Mouse (Mus musculus): Measurements from ENCODE around the gene Clec4e. TPM values are rescaled to one million over a fixed set of nuclear protein-coding genes. Genes with fewer than 3 reads are reported as not detected.
A peak's percentile ranks its signal among the peaks of the same experiment; 100 is the strongest.

Gene Clec4e
- total and polyA plus RNA-seq, 3 experiments: not detected

DNA sequence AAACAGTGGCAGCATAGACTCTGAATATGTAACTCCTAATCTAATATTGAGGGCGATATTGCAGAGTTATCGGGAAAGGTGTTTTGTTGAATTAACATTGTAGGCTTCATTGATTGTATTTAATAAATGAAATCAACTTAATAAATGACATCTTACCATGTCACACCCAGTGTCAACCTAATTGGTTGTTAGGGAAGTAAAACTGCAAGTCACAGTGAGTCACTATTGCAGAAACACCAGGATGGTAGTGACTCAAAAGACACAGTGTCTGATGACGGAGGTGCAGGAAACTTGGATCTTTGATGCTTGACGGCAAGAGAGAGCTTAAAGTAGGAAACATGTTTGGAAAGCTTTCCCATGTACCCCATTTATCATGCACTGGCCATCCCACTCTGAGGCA, 23.9 kb downstream of the Clec4e start:
- no peak overlapping the region for H3K4me3 ChIP-seq (replicated peaks in 1 of 3; ENCODE audit: low read depth in 2 of 3, low read length in 2 of 3, poor library complexity in 1 of 3)
- H3K27ac ChIP-seq (ENCODE audit: insufficient read depth, low read depth): no peak overlapping the region
- H3K4me1 ChIP-seq (ENCODE audit: control insufficient read depth in 1 of 2, insufficient read depth in 2 of 2): peaks cover 3 to 8% of the 10 kb centered on the region in 2 experiments
- dilution Hi-C loops (cut with MboI; ENCODE audit: extremely low pct_ligation_motif_present, extremely low pct_unique_long_range_greater_than_20kb, low sequenced_read_pairs): no loop called here
- TF ChIP-seq MAFK (IDR thresholded peaks at IDR 0.05; ENCODE audit: insufficient replicate concordance, low read length) (peak; percentile 15; the same call in 1 of the 2 replicates), POLR2AphosphoS2 (IDR thresholded peaks at IDR 0.05; ENCODE audit: low read depth, low read length) (no peak), RAD21 (IDR thresholded peaks at IDR 0.05; ENCODE audit: low read depth, low read length) (no peak), ZKSCAN1 (IDR thresholded peaks at IDR 0.05; ENCODE audit: borderline replicate concordance, low read depth, low read length) (no peak)
- H3K9me3 ChIP-seq (replicated peaks; ENCODE audit: low read length): no peaks in the 10 kb centered on the region
- no peaks in the 10 kb centered on the region for H3K79me2 ChIP-seq (replicated peaks; ENCODE audit: control insufficient read depth, extremely low read depth, insufficient read depth, poor library complexity, severe bottlenecking)
- no peaks in the 10 kb centered on the region for H3K27me3 ChIP-seq (replicated peaks)
- in situ Hi-C loops (cut with MboI; ENCODE audit: low pct_ligation_motif_present, low pct_unique_long_range_greater_than_20kb, low sequenced_read_pairs): no loop called here
- no peaks in the 10 kb centered on the region for H3K36me3 ChIP-seq (replicated peaks in 1 of 2; ENCODE audit: control insufficient read depth in 1 of 2, insufficient read depth in 1 of 2, low read length in 1 of 2)
- H3K4me2 ChIP-seq (ENCODE audit: insufficient read depth, low read depth, poor library complexity, severe bottlenecking): no peak overlapping the region
- DNase-seq (ENCODE audit: extremely low read depth): no peak
- H3K9ac ChIP-seq (ENCODE audit: insufficient read depth, low read depth): no peak overlapping the region

DNA sequence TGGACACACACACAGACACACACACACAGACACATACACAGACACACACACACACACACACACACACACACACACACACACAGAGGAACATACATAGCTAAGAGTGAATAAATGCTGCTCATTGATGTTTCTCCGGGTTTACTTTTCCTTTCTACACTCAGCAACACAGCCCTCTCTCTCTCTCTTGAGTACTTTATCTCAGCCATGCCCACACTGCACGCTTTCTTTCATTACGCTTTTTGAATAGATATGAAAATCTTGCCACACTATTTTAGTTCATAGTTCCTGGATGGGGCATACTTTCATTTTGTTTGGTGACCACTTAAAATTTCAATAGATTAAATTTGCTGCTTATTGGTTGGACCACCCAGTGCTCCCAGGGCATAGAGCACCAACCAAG, 25.5 kb downstream of the Clec4e start:
- in situ Hi-C loops (cut with MboI; ENCODE audit: low pct_ligation_motif_present, low pct_unique_long_range_greater_than_20kb, low sequenced_read_pairs): no loop called here
- H3K36me3 ChIP-seq (replicated peaks in 1 of 2; ENCODE audit: control insufficient read depth in 1 of 2, insufficient read depth in 1 of 2, low read length in 1 of 2): no peaks in the 10 kb centered on the region
- dilution Hi-C loops (cut with MboI; ENCODE audit: extremely low pct_ligation_motif_present, extremely low pct_unique_long_range_greater_than_20kb, low sequenced_read_pairs): no loop called here
- peaks cover 3 to 8% of the 10 kb centered on the region in 2 experiments for H3K4me1 ChIP-seq (ENCODE audit: control insufficient read depth in 1 of 2, insufficient read depth in 2 of 2)
- H3K4me2 ChIP-seq (ENCODE audit: insufficient read depth, low read depth, poor library complexity, severe bottlenecking): no peak overlapping the region
- DNase-seq (ENCODE audit: extremely low read depth): no peak
- H3K79me2 ChIP-seq (replicated peaks; ENCODE audit: control insufficient read depth, extremely low read depth, insufficient read depth, poor library complexity, severe bottlenecking): no peaks in the 10 kb centered on the region
- no peak overlapping the region for H3K27ac ChIP-seq (ENCODE audit: insufficient read depth, low read depth)
- H3K27me3 ChIP-seq (replicated peaks): no peaks in the 10 kb centered on the region
- TF ChIP-seq MAX (IDR thresholded peaks at IDR 0.05; ENCODE audit: low read length) (no peak), JUN (IDR thresholded peaks at IDR 0.05; ENCODE audit: insufficient read depth, low read depth, low read length) (no peak), ZKSCAN1 (IDR thresholded peaks at IDR 0.05; ENCODE audit: borderline replicate concordance, low read depth, low read length) (no peak), MAFK (IDR thresholded peaks at IDR 0.05; ENCODE audit: insufficient replicate concordance, low read length) (no peak)
- no peak overlapping the region for H3K9ac ChIP-seq (ENCODE audit: insufficient read depth, low read depth)
- no peaks in the 10 kb centered on the region for H3K9me3 ChIP-seq (replicated peaks; ENCODE audit: low read length)
- H3K4me3 ChIP-seq (replicated peaks in 1 of 3; ENCODE audit: low read depth in 2 of 3, low read length in 2 of 3, poor library complexity in 1 of 3): no peak overlapping the region

DNA sequence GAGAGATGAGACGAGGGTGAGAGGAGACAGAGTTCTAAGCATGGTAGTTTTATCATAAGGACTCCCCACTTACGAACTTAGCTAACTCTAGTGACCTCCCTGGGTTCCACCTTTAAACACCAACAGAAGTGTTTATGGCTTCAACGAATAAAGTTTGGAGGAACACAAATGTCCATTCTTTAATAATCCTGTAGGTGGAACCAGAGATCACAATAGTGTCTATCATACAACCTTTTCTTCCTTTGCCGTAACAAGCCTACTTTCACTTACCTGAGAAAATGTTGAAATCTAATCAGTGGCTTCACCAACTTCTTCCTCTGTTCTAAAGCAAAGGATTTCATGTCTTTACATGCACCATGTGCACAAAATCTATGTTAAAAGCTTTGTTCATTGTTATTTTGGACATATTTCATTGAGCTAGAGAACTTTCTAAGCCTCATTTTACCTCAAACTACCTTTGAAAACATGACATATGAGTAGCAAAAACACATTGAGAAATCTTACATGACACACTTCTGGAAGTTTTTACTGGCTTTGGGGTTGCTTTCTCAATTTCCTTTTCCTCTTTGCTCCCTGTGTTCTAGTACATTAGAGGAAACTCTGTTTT, 28.0 kb downstream of the Clec4e start, which contains the start of gene Clec4d:
TSS of gene Clec4d (plus strand) at position 557 of the 607 bp plus-strand sequence.
- Histone ChIP-seq H3K36me3 (replicated peaks in 1 of 2; ENCODE audit: control insufficient read depth in 1 of 2, insufficient read depth in 1 of 2, low read length in 1 of 2) (no peaks in the 10 kb centered on the region), H3K27me3 (replicated peaks) (no peaks in the 10 kb centered on the region), H3K4me1 (ENCODE audit: control insufficient read depth in 1 of 2, insufficient read depth in 2 of 2) (peaks cover 3 to 8% of the 10 kb centered on the region in 2 experiments), H3K4me3 (replicated peaks in 1 of 3; ENCODE audit: low read depth in 2 of 3, low read length in 2 of 3, poor library complexity in 1 of 3) (no peak within 1 kb of the TSS), H3K4me2 (ENCODE audit: insufficient read depth, low read depth, poor library complexity, severe bottlenecking) (peak within 1 kb of the TSS; percentile 44; the same call in 1 of the 2 replicates), H3K9me3 (replicated peaks; ENCODE audit: low read length) (no peaks in the 10 kb centered on the region), H3K79me2 (replicated peaks; ENCODE audit: control insufficient read depth, extremely low read depth, insufficient read depth, poor library complexity, severe bottlenecking) (no peaks in the 10 kb centered on the region), H3K27ac (ENCODE audit: insufficient read depth, low read depth) (no peak within 1 kb of the TSS), H3K9ac (ENCODE audit: insufficient read depth, low read depth) (no peak within 1 kb of the TSS)
- no peak for DNase-seq (ENCODE audit: extremely low read depth)
- dilution Hi-C loops (cut with MboI; ENCODE audit: extremely low pct_ligation_motif_present, extremely low pct_unique_long_range_greater_than_20kb, low sequenced_read_pairs): no loop called here
- in situ Hi-C loops (cut with MboI; ENCODE audit: low pct_ligation_motif_present, low pct_unique_long_range_greater_than_20kb, low sequenced_read_pairs): no loop called here
- TF ChIP-seq ZNF384 (IDR thresholded peaks at IDR 0.05; ENCODE audit: low read depth, low read length) (no peak), JUN (IDR thresholded peaks at IDR 0.05; ENCODE audit: insufficient read depth, low read depth, low read length) (no peak), CTCF (conservative IDR thresholded peaks at IDR 0.05 in 1 of 2, IDR thresholded peaks at IDR 0.05 in 1 of 2; ENCODE audit: low read depth in 2 of 2, low read length in 2 of 2) (peak in 1 of 2 experiments; percentile 59; a peak in 2 of 4 replicates), SMC3 (IDR thresholded peaks at IDR 0.05; ENCODE audit: low read depth, low read length) (peak; percentile 27; the same call in 1 of the 2 replicates), RAD21 (IDR thresholded peaks at IDR 0.05; ENCODE audit: low read depth, low read length) (peak; percentile 68), GABPA (IDR thresholded peaks at IDR 0.05; ENCODE audit: insufficient replicate concordance, low read depth, low read length) (no peak), JUND (conservative IDR thresholded peaks at IDR 0.05; ENCODE audit: low read depth, low read length) (no peak), MYC (IDR thresholded peaks at IDR 0.05; ENCODE audit: low read depth, low read length) (no peak), PAX5 (IDR thresholded peaks at IDR 0.05; ENCODE audit: low read length) (no peak), ETS1 (conservative IDR thresholded peaks at IDR 0.05; ENCODE audit: low read depth, low read length) (no peak), TBP (conservative IDR thresholded peaks at IDR 0.05; ENCODE audit: low read depth, low read length) (no peak), POLR2A (IDR thresholded peaks at IDR 0.05; ENCODE audit: low read depth, low read length) (no peak), POLR2AphosphoS2 (IDR thresholded peaks at IDR 0.05; ENCODE audit: low read depth, low read length) (no peak), MEF2A (IDR thresholded peaks at IDR 0.05; ENCODE audit: borderline replicate concordance, low read depth, low read length) (no peak), ZMIZ1 (IDR thresholded peaks at IDR 0.05; ENCODE audit: low read depth, low read length) (no peak), NRF1 (IDR thresholded peaks at IDR 0.05; ENCODE audit: low read depth, low read length) (no peak), HCFC1 (IDR thresholded peaks at IDR 0.05; ENCODE audit: low read depth, low read length) (no peak), NELFE (IDR thresholded peaks at IDR 0.05; ENCODE audit: low read depth, low read length) (no peak), EP300 (IDR thresholded peaks at IDR 0.05; ENCODE audit: low read length) (no peak), SIN3A (IDR thresholded peaks at IDR 0.05; ENCODE audit: low read length) (no peak), ZKSCAN1 (IDR thresholded peaks at IDR 0.05; ENCODE audit: borderline replicate concordance, low read depth, low read length) (no peak), CHD2 (IDR thresholded peaks at IDR 0.05; ENCODE audit: low read length) (no peak), TCF12 (IDR thresholded peaks at IDR 0.05; ENCODE audit: low read depth, low read length) (no peak)
